Mouse (Mus musculus) kidney, postnatal 14 days (tissue): ENCODE measurements at regions not wholly inside any gene's neighbourhood (a gene's known extent, or its start where the extent isn't known, plus 50 kb on each side); places are given as distances from the start of the nearest gene placed in this dataset.
"Not testable (repeated sequence)": the region's sequence is repeated elsewhere in the genome, so short reads cannot be mapped to it uniquely, and the experiment has no call there.

Source experiments
- DNase-seq: peaks from one replicate; pipeline ENCODE4 v3.0.0; 2022; ENCODE audit warnings: mixed read lengths

- DNase-seq: no peak
Measured at GRCm38 (mm10) chr5:40177982-40178748, 422.9 kb upstream of the Hs3st1 start.

DNA sequence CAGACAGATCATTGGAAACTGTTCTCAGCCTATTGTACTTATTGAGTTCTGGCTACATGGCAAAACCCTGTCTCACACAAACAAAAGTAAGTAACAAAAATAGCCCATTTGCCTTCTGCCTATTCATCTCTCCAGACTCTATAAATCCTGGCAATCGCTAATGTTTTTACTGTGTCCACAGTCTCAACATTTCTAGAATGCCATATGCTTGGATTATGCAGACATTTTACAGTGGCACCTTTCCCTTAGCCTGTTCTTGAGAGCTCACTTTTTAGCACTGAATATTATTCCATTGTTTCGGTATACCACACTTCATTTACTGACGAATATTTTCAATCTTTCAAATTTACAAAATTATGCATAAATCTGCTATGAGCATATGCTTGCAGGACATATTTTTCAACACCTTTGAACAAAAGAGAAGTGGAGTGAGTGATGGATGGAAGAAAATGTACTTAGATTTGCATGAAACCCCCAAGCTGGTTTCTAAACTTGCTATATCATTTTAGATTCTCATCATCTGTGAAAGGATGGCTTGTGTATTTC lies 381.5 kb upstream of the Hs3st1 start:
- no peak for DNase-seq

DNA sequence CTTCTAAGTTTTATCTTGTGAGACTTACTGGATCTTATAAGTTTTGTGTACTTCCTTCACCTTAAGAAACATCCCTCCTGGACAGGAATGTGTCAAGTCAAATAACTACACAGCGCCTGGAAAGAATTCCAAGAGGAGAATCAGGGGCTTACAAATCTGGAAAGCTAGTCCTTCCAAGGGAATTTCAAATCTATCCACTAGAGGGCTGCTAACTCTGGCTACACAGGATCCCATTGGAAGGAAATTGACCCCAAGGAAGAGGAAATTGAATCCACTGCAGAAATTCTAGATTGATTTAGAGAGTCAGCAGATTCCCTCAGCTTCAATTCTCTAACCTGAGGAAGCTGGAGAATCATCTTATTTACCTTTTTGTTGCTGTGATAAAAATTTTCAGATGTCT lies 369.1 kb upstream of the Hs3st1 start:
- DNase-seq: no peak

DNA sequence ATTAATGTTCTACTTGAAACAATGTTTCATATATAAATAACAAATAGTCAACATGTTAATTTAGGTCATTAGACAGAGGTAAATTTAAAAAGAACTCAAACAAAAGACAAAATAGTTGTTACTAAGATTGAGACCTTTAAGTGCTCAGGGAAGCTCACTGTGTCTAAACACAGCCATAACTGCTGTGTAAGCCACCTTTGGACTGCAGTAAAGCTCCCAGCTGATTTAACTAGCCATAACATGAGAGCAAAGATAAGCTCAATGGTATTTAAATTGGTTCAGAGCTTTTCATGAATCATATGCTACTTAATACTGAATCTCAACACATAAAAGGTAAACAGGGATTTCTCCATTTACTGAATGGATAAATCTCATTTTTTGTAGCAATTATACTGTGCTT lies 361.6 kb upstream of the Hs3st1 start:
- DNase-seq: no peak

GRCm38 (mm10) chr5:40089576-40089975 lies 334.3 kb upstream of the Hs3st1 start:
- DNase-seq: not testable (repeated sequence)

- no peak for DNase-seq
Measured at GRCm38 (mm10) chr5:40045288-40045687, 290.0 kb upstream of the Hs3st1 start.

- no peak for DNase-seq
Measured at GRCm38 (mm10) chr5:40034452-40034851, 279.2 kb upstream of the Hs3st1 start.

DNA sequence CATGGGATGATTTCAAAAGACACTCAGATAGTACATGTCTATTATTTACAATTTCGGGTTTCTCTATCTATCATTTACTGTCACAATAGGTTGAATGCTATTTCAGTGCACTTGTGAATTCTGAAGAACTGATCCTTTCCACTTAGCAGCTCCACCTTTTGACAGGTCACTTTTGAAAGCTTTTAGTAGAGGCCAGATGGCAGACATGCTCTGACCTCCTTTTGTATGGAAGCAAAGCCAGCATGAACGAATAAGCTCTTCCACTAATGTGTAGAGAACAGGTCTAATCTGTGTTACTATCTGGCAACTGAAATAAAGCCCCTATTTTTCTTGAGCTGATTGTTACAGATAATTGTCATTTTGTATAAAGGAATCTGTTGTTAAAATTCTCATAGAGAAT lies 278.4 kb upstream of the Hs3st1 start:
- DNase-seq: no peak

DNA sequence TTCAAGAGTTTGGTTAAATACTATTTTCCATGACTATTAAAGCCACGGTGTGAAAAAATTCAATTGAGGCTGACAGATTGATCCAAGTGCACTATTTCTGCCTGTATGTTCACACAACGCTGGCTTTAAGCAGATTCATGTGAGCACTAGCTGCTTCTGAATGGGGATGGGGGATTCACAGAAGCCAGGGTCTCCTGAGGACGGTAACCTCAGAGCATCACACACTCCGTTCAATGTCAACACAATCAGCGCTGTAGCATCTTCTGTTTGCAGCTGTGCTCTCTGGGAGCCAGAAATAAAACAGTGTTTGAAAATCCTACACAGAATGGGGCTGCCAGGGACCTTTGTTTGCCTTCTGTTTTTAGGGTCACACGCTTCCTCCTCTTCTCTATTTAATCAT lies 275.0 kb upstream of the Hs3st1 start:
- DNase-seq: no peak

DNA sequence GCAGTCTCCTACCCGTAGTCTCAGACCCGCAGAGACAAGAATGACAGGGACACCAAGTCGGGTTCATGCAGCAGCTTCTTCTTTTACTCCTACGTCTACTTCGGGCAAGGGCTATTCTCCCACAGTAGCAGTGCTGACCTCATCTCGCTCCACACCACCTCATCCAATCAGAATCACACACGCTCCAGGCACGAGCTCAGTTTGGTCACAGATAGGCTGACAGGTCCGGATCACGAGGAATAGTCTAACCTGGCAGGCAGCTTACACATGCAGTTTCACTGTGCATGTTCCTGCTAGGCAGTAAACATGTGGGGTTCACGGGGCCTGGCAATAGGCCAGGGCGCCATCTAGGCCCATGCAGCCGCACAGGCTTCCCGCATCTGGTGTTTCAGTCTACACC lies 260.7 kb upstream of the Hs3st1 start:
- DNase-seq: no peak

DNA sequence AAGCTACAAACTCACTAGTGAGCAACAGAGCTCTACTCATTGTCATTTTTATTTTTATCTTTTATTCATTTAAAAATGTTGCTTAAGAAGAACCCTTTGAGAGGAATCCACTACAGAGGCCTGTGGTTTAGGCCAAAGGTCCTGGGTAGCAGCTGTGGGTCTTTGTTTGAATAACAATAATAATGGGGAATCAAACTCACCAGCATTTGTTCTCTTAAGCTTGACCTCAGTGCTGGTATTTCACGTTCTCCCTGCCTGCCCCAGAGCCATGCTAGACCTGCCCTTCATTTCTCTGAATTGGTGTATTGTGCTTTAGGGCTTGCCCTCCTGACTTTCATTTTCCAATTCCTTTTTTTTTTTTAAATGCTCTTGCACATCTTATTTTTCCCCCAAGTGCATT lies 232.8 kb upstream of the Hs3st1 start:
- no peak for DNase-seq

- no peak for DNase-seq
Measured at GRCm38 (mm10) chr5:39964371-39964770, 209.1 kb upstream of the Hs3st1 start.

DNA sequence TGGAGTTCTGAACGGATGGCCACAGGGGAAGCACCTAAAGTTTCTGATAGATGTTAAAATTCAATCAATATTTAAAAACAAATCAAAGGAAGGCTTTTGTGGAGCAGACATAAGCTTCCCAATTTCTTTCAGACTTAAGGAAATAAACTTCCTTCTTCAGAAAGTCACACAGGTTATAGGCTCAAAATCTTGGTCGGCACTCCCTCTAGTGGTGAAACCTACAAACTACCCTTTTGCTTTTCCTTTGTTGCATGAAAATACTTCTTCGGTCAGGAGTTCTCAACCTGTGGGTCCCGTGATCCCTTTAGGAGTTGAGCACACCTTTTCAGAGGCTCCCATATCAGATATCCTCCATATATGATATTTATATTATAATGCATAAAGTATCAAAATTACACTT lies 205.7 kb upstream of the Hs3st1 start:
- DNase-seq: peak; percentile 12

DNA sequence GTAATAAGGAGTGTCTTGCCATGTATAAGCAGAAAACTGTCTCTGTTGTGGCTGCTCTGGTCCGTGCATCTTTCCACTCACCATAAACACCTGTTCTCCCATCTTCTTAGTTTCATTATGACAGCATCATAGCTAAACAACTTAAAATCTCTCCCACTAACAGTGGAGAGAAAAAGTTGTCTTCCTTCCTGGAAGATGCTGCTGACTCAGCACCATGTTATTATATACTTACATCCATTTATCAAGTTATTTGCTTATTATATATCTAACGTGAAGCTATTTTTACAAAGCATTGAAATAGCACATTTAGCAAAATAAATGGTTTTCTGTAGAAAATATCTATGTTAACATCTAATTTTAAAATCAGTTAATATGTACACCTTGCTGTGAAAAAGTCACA lies 180.3 kb upstream of the Hs3st1 start:
- no peak for DNase-seq

GRCm38 (mm10) chr5:39931890-39932289 lies 176.6 kb upstream of the Hs3st1 start:
- no peak for DNase-seq

DNA sequence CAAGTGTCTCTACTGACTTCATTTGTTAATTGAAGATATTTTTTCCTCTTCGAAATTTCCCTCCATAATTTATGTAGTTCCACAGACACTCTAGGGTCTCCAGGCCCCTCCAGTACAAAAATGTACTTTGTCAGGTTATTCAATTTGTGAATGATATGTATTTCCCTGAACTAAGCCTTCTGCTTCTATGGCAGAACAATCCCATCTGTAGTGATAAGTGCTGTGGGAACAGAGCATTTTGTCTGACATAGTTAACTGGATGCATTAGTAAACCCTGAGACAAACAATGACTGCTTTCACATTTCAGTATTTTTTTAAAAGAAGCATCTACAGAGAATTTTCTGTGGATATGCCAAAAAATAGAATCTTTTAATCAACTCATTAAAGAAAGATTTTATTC lies 154.1 kb upstream of the Hs3st1 start:
- DNase-seq: no peak

GRCm38 (mm10) chr5:39871723-39872085 lies 116.4 kb upstream of the Hs3st1 start:
- DNase-seq: no peak

DNA sequence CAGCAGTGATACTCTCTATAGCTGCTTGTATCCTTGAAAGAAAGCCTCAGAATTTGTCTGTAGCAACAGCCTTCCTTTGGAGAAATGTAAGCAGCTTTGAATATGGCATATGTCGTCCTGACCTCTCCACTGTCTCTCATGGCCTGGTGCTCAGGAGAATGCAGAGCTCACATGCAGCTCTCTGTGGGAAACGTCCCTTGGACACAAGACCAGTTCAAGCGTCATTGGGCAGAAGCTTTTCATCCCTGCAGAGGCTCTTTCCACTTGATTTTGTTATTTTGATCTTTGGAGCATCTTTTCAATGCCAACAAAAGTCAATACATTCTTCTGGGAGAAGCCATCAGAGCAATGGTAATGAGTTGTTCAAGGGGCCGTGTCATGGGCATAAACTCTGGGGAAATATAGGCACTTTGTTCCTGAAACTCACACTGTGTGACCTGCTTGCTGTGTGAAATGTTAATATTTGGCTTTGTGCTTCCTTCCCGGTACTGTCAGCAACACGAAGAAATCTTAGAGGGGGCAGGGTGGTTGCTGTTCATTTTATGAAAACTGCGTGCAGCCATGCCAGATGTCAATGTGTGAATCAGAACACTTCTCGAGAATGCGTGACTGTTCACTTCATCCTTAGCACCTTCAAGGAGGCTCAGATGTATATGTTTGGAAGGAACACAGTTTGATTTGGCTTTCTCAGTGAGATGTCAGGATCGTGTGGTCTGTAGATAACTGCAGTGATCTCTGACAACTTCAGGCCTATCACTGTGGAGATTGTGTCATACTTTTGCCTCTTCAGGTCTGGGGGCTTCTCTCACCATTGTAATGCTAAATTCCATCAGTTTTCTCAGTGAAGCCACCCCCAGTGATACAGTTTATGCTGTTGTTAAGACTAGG lies 115.8 kb upstream of the Hs3st1 start:
- DNase-seq: no peak

DNA sequence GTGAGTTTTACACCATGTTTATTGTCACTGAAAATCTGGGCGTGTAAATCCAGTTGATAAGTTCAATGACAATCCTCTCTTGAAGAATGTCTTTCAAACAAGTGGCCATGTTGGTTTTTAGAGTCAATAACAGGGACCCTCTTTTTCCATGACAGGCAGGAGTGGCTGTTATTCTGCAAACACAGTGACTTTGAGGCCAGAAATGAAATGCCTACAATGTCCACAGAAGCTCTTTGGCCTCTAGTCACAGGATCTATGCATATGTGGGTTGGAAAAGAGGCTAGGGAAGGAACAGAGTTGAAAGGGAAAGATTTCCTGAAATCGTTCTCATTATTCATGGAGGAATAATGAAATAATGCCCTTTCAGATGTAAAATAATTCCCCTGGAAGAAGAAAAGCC lies 101.9 kb upstream of the Hs3st1 start:
- DNase-seq: no peak

DNA sequence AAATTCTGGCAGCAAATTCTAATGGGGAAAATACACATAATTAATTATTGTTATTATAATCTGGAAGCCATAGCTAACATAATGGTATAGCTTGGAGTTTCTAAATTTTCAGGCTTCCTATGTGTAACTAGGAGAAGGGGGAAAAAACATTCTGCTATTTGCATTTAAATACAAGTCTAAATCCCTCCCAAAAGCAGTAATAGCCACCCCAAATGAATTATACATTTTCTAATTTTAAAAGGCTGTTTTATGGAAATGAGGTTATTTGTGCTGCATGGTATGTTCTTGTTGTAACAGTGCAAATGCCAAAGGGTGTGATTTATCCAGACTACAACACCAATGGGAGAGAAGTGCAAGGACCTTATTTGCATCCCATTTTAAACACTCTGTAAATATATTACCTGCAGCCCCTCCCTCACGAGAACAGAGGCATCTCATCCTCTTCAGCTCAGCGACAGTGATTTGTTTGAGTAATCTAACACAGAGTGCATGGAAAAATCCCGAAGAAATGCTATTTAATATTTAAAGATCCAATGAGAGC lies 101.4 kb upstream of the Hs3st1 start:
- no peak for DNase-seq

GRCm38 (mm10) chr5:39855685-39856615 lies 100.7 kb upstream of the Hs3st1 start:
- no peak for DNase-seq

DNA sequence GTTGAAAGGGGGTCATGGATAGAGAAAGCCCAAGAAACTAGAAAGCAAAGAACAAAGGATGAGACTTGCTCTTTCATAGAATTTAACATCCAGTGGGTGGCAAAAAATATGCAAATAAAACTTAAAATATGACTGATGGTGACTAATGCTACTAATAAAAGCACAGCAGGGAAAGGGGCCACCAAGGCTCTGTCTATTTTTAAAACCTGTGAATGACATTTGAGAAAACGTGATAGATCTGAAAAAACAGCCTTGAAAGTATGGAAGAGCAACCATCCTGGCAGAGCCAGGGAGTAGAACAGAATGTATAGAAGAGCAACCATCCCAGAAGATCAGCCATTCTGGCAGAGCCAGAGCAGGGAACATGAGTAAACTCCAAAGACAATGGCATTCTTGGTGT lies 91.9 kb upstream of the Hs3st1 start:
- no peak for DNase-seq

GRCm38 (mm10) chr5:39841186-39841585 lies 85.9 kb upstream of the Hs3st1 start:
- DNase-seq: peak; percentile 37
